Comparison of ENCODE assay signal across 11 mouse cellular contexts in the genomic region with DNA sequence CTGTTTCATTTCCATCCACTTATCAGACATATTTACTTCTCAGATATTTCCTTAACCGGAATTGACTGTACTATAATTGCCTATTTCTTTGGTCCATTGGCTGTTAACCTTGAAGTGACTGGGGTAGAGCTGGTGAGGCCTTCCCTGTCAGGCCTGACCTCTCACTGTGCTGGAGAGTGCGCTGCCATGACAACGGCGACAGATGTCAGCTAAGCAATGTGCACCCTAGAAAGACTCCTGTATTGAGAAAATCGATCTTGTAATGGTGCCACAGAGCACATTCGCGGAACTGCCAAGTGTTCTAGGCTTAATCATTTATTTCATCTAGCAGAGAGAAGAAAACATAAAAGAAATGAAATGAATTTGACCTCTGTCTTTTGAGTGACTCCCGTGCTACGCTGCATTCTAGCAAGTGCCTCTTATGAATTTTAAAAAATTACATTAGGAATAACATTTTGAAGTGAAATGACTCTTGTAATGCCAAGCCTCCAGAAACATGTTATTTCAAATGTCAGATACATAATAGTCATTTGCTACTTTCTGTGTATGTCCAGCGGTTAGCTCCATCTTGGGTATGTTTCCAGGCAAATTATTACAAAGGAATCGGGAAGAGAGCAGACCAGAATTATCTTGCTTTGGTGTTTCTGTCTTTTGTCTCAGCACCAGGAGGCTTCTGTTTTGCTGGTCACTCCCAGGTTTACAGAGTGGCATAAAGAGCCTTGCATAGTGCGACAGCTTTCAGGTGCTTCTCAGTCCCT.
DNase-seq lines count a peak whose midpoint lies in the region; ATAC-seq lines count a peak whose summit lies in the region.
"Had no signal": no experiment of that assay in that cellular context is flagged by ENCODE, and none has a peak within 500 bp of the region (broad histone marks: within the 10 kb centered on the region; RNA-seq: fewer than 3 reads in every experiment).

No protein-coding gene starts in this region.

- H3K4me2 ChIP-seq in embryonic facial prominence, embryonic 11.5 days (ENCODE audit: low read depth, low read length) = no peak overlapping the region
- H3K4me2 ChIP-seq in hindbrain, embryonic 15.5 days = no peak overlapping the region
- H3K4me2 ChIP-seq in neural tube, embryonic 12.5 days (replicated peaks) = no peak overlapping the region
- H3K4me2 ChIP-seq: liver, embryonic 13.5 days had no signal

- peak; percentile 70; the same call in 1 of the 2 replicates for ATAC-seq in embryonic facial prominence, embryonic 11.5 days (replicated peaks; ENCODE audit: insufficient number of reproducible peaks, low FRiP score, low TSS enrichment, low read depth)
- peak; percentile 68; the same call in 1 of the 2 replicates for ATAC-seq in hindbrain, embryonic 15.5 days (ENCODE audit: low FRiP score, low read depth)
- peak; percentile 79 for ATAC-seq in neural tube, embryonic 12.5 days (ENCODE audit: low FRiP score, low read depth)
- no peak for ATAC-seq in monocyte, adult 5-6 weeks (replicated peaks; ENCODE audit: insufficient number of reproducible peaks, low FRiP score, low TSS enrichment, poor library complexity, severe bottlenecking)

- H3K9ac ChIP-seq in embryonic facial prominence, embryonic 11.5 days (replicated peaks; ENCODE audit: low read length) = no peak overlapping the region
- no peak overlapping the region for H3K9ac ChIP-seq in hindbrain, embryonic 15.5 days
- no peak overlapping the region for H3K9ac ChIP-seq in neural tube, embryonic 12.5 days
- H3K9ac ChIP-seq: liver, embryonic 13.5 days had no signal

- H3K27me3 ChIP-seq in embryonic facial prominence, embryonic 11.5 days (ENCODE audit: control insufficient read depth, insufficient read depth, low read length) = no peaks in the 10 kb centered on the region
- H3K27me3 ChIP-seq in hindbrain, embryonic 15.5 days = no peaks in the 10 kb centered on the region
- no peaks in the 10 kb centered on the region for H3K27me3 ChIP-seq in neural tube, embryonic 12.5 days (replicated peaks)
- H3K27me3 ChIP-seq: liver, embryonic 13.5 days had no signal

- no peaks in the 10 kb centered on the region for H3K9me3 ChIP-seq in embryonic facial prominence, embryonic 11.5 days (replicated peaks; ENCODE audit: control insufficient read depth, low read length)
- no peaks in the 10 kb centered on the region for H3K9me3 ChIP-seq in hindbrain, embryonic 15.5 days
- no peaks in the 10 kb centered on the region for H3K9me3 ChIP-seq in neural tube, embryonic 12.5 days
- H3K9me3 ChIP-seq: liver, embryonic 13.5 days had no signal

- intact Hi-C loops in heart, postnatal 14 days (cut with DNase I) = no loop called here

- WGBS in embryonic facial prominence, embryonic 11.5 days = 65% methylated on average over 12 of the region's 12 CpGs
- 18% methylated on average over 12 of the region's 12 CpGs for WGBS in hindbrain, embryonic 15.5 days
- 24% methylated on average over 12 of the region's 12 CpGs for WGBS in neural tube, embryonic 12.5 days

- H3K4me3 ChIP-seq in embryonic facial prominence, embryonic 11.5 days (ENCODE audit: low read depth, low read length) = no peak overlapping the region
- H3K4me3 ChIP-seq in hindbrain, embryonic 15.5 days = no peak overlapping the region
- H3K4me3 ChIP-seq in neural tube, embryonic 12.5 days = no peak overlapping the region
- H3K4me3 ChIP-seq: liver, embryonic 13.5 days had no signal

- peak; percentile 30 for DNase-seq in heart, adult 11 months
- no peak for DNase-seq in heart, postnatal 14 days
- no peak for DNase-seq in embryonic facial prominence, embryonic 11.5 days (ENCODE audit: low spot score)
- DNase-seq in frontal cortex, postnatal 25 days (ENCODE audit: low spot score in 2 of 2) = no peak
- no peak for DNase-seq in yolk sac, embryonic 10.5 days (ENCODE audit: low spot score)
- DNase-seq: adrenal gland, postnatal 25 days; liver, embryonic 13.5 days; thymus, postnatal 25 days had no signal

- no peaks in the 10 kb centered on the region for H3K36me3 ChIP-seq in embryonic facial prominence, embryonic 11.5 days (replicated peaks; ENCODE audit: control insufficient read depth, insufficient read depth, low read depth, low read length)
- H3K36me3 ChIP-seq in hindbrain, embryonic 15.5 days = no peaks in the 10 kb centered on the region
- H3K36me3 ChIP-seq in neural tube, embryonic 12.5 days = no peaks in the 10 kb centered on the region
- H3K36me3 ChIP-seq: liver, embryonic 13.5 days had no signal

- H3K4me1 ChIP-seq in embryonic facial prominence, embryonic 11.5 days (ENCODE audit: control insufficient read depth, insufficient read depth, low read length) = no peaks in the 10 kb centered on the region; the same call in 1 of the 2 replicates
- peaks cover 28% of the 10 kb centered on the region for H3K4me1 ChIP-seq in hindbrain, embryonic 15.5 days (replicated peaks)
- H3K4me1 ChIP-seq in neural tube, embryonic 12.5 days = peaks cover 35% of the 10 kb centered on the region

- H3K27ac ChIP-seq in embryonic facial prominence, embryonic 11.5 days (replicated peaks; ENCODE audit: low read depth, low read length) = no peak overlapping the region
- H3K27ac ChIP-seq in hindbrain, embryonic 15.5 days (replicated peaks) = peak overlapping the region; percentile 69
- peak overlapping the region; percentile 51 for H3K27ac ChIP-seq in neural tube, embryonic 12.5 days
- H3K27ac ChIP-seq: liver, embryonic 13.5 days had no signal
